Mouse (Mus musculus) mesoderm, embryonic 11.5 days (tissue): Measurements from ENCODE around the gene Stard13.
A peak's percentile ranks its signal among the peaks of the same experiment; 100 is the strongest.

Experiments
- DNase-seq: peaks from one replicate; pipeline ENCODE4 v3.0.0-alpha.2; 2012; ENCODE audit warnings: low read depth, low spot score

Gene Stard13

GRCm38 (mm10) chr5:151106841-151107240 lies 126.8 kb downstream of the Stard13 start:
- no peak for DNase-seq

DNA sequence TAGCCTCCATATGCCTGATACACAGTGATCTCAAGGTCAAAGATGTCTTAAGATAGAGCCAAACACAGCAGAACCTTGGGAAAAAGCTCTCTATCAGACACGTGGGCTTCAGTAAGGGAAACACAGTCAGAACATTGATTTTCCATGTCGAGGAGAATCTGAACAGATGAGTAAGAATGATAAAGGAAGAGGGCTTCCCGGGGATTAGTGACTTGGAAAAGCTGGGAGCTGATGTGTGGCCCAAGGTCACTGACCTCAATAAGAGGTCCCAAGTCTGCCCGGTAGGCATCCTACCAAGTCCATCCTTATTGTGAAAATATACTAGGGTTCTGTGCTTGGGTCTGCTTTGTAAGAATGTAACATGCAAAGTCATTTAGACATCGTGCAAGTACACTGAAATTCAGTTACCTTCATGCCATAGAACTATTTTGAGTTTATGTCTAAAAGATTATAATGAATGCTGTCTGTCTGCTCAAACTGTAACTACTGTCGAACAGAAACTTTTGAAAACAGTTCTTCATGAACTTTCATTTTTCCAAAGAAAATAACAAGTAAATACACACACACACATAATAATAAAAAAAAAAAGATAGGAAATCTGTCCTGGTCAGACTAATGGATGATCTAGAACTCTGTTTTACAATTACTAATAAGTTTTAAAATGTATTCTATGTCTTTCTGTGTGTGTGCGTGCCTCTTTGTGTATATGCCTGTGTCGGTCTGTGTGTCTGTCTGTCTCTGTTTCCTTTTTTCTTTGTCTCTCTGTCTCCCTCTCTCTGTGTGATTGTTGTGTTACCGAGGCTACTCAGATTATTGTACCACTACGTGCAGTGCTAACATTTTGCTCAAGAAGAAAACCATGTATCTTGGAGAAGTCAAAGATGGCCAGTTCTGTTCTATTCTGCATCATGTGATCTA lies 128.3 kb downstream of the Stard13 start:
- no peak for DNase-seq

DNA sequence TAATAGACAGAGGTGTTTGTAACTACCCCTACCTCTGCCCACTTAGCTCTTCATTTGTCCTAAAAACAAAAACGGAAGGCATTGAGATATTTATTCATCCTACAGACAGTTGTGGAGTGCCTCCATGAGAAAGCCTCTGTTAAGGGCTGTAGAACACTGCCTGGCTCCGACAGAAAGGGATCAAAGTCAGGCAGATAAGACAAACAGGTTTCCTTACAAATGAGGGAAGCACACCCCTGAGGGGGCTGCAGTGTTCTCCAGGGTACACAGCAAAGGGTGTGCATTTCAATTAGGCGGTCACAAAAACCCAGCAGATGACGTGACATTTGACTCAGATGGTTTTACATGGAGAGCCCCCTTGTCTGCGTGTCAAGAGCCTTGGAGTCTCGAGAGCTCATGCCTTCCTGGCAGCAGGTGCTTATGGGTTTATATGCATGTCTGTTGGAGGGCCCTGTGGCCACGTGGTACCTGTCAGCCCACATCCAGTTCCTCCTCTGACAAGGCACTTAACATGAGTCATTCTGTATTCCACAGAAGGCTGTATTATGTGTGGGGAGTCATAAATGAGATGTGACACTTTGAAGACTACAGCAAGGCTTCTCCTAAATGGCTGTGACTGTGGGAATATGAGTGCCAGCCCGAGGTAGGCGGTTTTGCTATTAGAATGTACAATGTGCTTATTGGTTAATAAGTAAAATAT lies 129.1 kb downstream of the Stard13 start:
- no peak for DNase-seq

DNA sequence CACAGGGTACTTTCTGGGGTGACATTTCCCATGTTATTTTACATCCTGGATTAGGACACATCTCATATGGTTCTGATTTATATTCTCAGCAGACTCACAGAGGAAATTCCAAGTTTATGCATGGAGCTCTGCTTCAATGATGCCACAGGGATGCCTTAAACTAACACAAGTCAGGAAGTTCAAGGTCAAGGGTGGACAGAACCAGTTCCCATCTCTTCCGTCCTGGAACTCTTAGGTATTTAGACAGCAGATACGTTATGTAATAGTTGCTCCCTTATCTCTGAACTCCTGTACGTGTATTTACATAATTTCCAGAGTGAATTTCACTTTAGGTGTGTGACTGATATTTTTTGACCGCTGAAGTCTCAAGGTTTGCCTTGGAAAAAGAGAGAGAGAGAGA lies 130.4 kb downstream of the Stard13 start:
- peak; percentile 42 for DNase-seq

- DNase-seq, result no peak
Observed at GRCm38 (mm10) chr5:151102262-151102661, 131.4 kb downstream of the Stard13 start.

DNA sequence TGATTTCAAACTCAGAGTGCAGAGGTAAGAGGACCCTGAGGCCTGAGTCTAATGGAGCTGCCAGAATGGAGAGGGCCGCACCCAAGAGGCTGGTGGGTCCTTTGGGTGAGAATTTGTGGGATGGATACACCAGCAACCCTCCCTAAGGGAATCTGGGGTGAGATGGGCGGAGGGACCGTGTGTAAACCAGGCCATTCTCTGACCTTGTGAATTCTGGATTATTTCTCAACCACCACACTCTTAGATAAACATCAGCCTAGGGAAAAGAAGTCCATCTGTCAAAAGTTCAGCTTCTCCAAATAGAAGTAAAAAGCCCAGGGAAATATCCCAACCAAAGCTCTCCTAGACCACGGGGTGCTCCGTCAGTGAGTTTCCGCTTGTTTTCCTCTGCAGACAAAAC lies 137.6 kb downstream of the Stard13 start:
- DNase-seq, result no peak

- DNase-seq, result no peak
Observed at GRCm38 (mm10) chr5:151092886-151093665, 140.6 kb downstream of the Stard13 start.

GRCm38 (mm10) chr5:151090996-151091395 lies 142.6 kb downstream of the Stard13 start:
- no peak for DNase-seq

GRCm38 (mm10) chr5:151089201-151089600 lies 144.4 kb downstream of the Stard13 start:
- DNase-seq, result no peak

- no peak for DNase-seq
Observed at GRCm38 (mm10) chr5:151086425-151087202, 147.0 kb downstream of the Stard13 start.

GRCm38 (mm10) chr5:151085749-151086148 lies 147.9 kb downstream of the Stard13 start:
- no peak for DNase-seq

DNA sequence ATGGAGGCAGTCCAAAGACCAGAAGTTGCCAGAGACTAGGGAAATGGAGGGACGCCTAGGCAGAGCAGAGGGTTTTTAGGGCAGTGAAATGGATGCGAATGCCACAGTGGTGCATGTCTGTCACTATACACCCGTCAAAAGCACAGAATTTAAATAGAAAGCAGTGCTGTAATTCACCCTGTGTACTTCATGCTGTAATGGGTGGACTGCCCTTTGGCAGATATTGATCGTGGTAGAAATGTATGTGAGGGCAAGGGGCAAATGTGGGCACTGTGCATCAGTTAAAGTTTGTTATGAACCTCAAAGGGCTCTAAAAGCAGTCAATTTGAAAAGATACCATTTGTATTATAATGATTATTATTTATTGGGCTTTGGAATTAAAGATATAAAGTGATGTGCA lies 153.4 kb downstream of the Stard13 start:
- no peak for DNase-seq

DNA sequence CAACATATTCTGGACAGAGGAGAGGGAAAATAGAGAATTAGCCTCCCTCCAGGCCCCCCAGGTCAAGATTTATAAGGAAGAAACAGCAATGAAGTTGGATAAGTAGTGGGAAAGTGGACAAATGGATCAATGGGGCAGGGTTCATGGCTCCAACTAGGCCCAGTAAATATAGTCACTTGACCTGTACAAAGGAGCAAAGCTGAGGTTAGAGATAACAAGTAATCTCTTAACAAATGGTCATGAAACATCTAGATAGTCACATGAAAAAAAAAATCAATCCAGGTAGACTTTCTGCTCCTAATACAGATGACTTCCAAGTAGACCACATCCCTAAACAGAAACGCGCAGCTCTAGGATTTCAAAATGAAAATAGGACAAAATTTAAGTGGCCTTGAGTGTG lies 155.7 kb downstream of the Stard13 start:
- no peak for DNase-seq

- no peak for DNase-seq
Observed at GRCm38 (mm10) chr5:151076917-151077316, 156.7 kb downstream of the Stard13 start.

DNA sequence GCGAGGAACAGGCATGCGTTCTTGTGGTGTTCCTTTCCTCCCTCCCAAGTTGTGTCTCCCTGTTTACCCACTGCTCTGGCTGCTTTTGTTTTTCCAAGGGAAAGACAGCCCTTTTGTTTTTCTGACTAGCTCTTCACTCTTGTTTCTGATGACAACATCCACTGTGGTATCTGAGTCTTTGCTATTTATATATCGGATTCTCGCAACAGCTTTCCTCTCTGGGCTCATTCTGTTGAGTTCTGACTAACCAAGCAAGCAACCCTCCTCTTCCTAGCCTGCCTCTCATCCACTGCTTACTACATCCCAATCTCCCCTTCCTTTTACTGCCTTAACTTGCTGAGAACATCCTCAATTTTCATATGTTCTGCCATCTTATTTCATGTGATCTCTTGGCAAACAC lies 159.4 kb downstream of the Stard13 start:
- DNase-seq, result no peak

- DNase-seq, result no peak
Observed at GRCm38 (mm10) chr5:151071430-151071829, 162.2 kb downstream of the Stard13 start.

DNA sequence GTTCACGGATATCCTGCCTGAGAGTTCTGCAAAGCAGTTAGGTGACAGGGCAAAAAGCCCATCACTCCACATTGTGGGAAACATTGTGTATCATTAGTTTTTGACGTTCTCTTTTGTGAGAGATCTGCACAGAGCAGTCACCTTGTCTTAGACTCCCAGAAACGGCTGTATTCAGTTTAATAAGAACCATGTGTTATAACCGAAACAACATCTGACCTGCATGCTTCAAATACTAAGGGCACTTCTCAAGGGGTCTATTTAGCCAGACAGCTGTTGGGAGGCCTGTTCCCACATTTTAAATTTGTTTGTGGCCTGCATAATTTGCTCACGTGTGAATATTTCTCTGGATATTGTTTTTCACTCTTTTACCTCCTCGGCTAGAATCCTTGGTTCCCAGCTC lies 162.7 kb downstream of the Stard13 start:
- peak; percentile 41 for DNase-seq

GRCm38 (mm10) chr5:151069569-151069968 lies 164.1 kb downstream of the Stard13 start:
- no peak for DNase-seq

GRCm38 (mm10) chr5:151066016-151066415 lies 167.6 kb downstream of the Stard13 start:
- no peak for DNase-seq

DNA sequence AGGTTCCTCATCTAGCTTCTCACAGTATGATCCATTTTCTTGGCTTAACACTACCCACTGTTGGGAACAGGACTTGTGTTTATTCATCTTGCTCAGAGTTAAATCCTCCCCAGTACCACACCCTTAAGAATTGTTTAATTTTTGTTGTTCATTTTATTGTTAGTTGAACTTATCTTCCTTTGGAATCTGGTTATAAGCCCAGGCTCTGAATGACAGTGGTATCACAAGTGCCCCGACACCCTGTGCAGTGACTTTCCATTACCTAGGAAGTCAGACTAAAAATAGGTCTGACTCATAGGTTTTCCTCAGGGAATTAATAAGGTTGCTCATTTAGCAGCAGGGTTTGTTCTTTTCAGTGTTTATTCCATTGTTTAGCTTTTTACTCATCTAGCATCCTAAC lies 168.4 kb downstream of the Stard13 start:
- no peak for DNase-seq

GRCm38 (mm10) chr5:151061942-151062341 lies 171.7 kb downstream of the Stard13 start:
- no peak for DNase-seq
